Mouse (Mus musculus) embryonic facial prominence, embryonic 15.5 days (tissue): Measurements from ENCODE around the gene Coro2a. TPM values are rescaled to one million over a fixed set of nuclear protein-coding genes. Genes with fewer than 3 reads are reported as not detected.

Source experiments
- ATAC-seq: fragments of 200-750 bp; cut with Nextera tagmentation; 2 replicates; pipeline ENCODE4 v1.8.0; 2017; ENCODE audit warnings: low read depth, moderate TSS enrichment; ENCODE audit not compliant: insufficient number of reproducible peaks, low FRiP score, low TSS enrichment
- H3K27ac ChIP-seq: fragments of 300-500 bp; sonication (generic); replicated peaks from 2 replicates; pipeline ENCODE4 v1.5.1; 2015; ENCODE audit warnings: mild to moderate bottlenecking, inconsistent platforms
- H3K27me3 ChIP-seq: fragments of 300-500 bp; sonication (generic); 2 replicates; pipeline ENCODE4 v1.6.1; 2015; ENCODE audit warnings: inconsistent platforms
- H3K36me3 ChIP-seq: fragments of 300-500 bp; sonication (generic); 2 replicates; pipeline ENCODE4 v1.6.1; 2015; ENCODE audit warnings: mild to moderate bottlenecking, inconsistent platforms
- H3K4me1 ChIP-seq: fragments of 300-500 bp; sonication (generic); 2 replicates; pipeline ENCODE4 v1.6.1; 2015; ENCODE audit warnings: inconsistent platforms
- H3K4me2 ChIP-seq: fragments of 300-500 bp; sonication (generic); replicated peaks from 2 replicates; pipeline ENCODE4 v1.6.1; 2015; ENCODE audit warnings: mild to moderate bottlenecking, inconsistent platforms
- H3K4me3 ChIP-seq: fragments of 300-500 bp; sonication (generic); replicated peaks from 2 replicates; pipeline ENCODE4 v1.5.1; 2015; ENCODE audit warnings: mild to moderate bottlenecking, inconsistent platforms
- H3K9ac ChIP-seq: fragments of 300-500 bp; sonication (generic); 2 replicates; pipeline ENCODE4 v1.6.1; 2015; ENCODE audit warnings: inconsistent platforms
- H3K9me3 ChIP-seq: fragments of 300-500 bp; sonication (generic); replicated peaks from 2 replicates; pipeline ENCODE4 v1.6.1; 2016; ENCODE audit warnings: inconsistent platforms
- WGBS: fragments of 180-500 bp; shearing (Covaris S2); methylation state at CpG from one replicate; pipeline ENCODE4 v1.1.7; 2015; 5-methylcytosine and 5-hydroxymethylcytosine counted together
- polyA plus RNA-seq: library from polyadenylated mRNA; unstranded; fragments of >200 nt; fragmentation: Nextera tagmentation; extraction: Ambion mirVana; gene quantifications from 2 replicates; pipeline ENCODE4 v1.2.1, GENCODE M21; 2015

Coro2a gene
- polyA plus RNA-seq, 1 experiment from 2014 or later, result 6.8 TPM

- H3K4me2 ChIP-seq, result no peak overlapping the region
- no peaks in the 10 kb centered on the region for H3K27me3 ChIP-seq
- no peaks in the 10 kb centered on the region; the same call in 1 of the 2 replicates for H3K4me1 ChIP-seq
- no peaks in the 10 kb centered on the region for H3K9me3 ChIP-seq
- 81% methylated on average over 8 of the region's 8 CpGs for WGBS
- H3K27ac ChIP-seq, result no peak overlapping the region
- no peak overlapping the region for H3K4me3 ChIP-seq
- no peak for ATAC-seq
- H3K36me3 ChIP-seq, result no peaks in the 10 kb centered on the region
- no peak overlapping the region for H3K9ac ChIP-seq
Observed at GRCm38 (mm10) chr4:46568169-46568568, 33.8 kb downstream of the Coro2a start.

GRCm38 (mm10) chr4:46566931-46567671 lies 34.9 kb downstream of the Coro2a start:
- Histone ChIP-seq H3K36me3 (no peaks in the 10 kb centered on the region), H3K4me1 (no peaks in the 10 kb centered on the region; the same call in 1 of the 2 replicates), H3K9me3 (no peaks in the 10 kb centered on the region), H3K9ac (no peak overlapping the region), H3K4me2 (no peak overlapping the region), H3K27me3 (no peaks in the 10 kb centered on the region), H3K4me3 (no peak overlapping the region), H3K27ac (no peak overlapping the region)
- ATAC-seq, result no peak
- 71% methylated on average over 8 of the region's 8 CpGs for WGBS

- Histone ChIP-seq H3K9ac (no peak overlapping the region), H3K9me3 (no peaks in the 10 kb centered on the region), H3K27me3 (no peaks in the 10 kb centered on the region), H3K27ac (no peak overlapping the region), H3K4me2 (no peak overlapping the region), H3K4me1 (no peaks in the 10 kb centered on the region; the same call in 1 of the 2 replicates), H3K36me3 (no peaks in the 10 kb centered on the region), H3K4me3 (no peak overlapping the region)
- no peak for ATAC-seq
- WGBS, result 72% methylated on average over 4 of the region's 4 CpGs
Observed at GRCm38 (mm10) chr4:46565393-46565955, 36.5 kb downstream of the Coro2a start.

GRCm38 (mm10) chr4:46564247-46564646 lies 37.8 kb downstream of the Coro2a start:
- Histone ChIP-seq H3K27me3 (no peaks in the 10 kb centered on the region), H3K4me3 (no peak overlapping the region), H3K4me2 (no peak overlapping the region), H3K9me3 (no peaks in the 10 kb centered on the region), H3K4me1 (no peaks in the 10 kb centered on the region; the same call in 1 of the 2 replicates), H3K9ac (no peak overlapping the region), H3K36me3 (no peaks in the 10 kb centered on the region), H3K27ac (no peak overlapping the region)
- 84% methylated on average over 4 of the region's 4 CpGs for WGBS
- ATAC-seq, result no peak

GRCm38 (mm10) chr4:46563847-46564246 lies 38.2 kb downstream of the Coro2a start:
- Histone ChIP-seq H3K4me3 (no peak overlapping the region), H3K27ac (no peak overlapping the region), H3K27me3 (no peaks in the 10 kb centered on the region), H3K9me3 (no peaks in the 10 kb centered on the region), H3K4me2 (no peak overlapping the region), H3K4me1 (no peaks in the 10 kb centered on the region; the same call in 1 of the 2 replicates), H3K9ac (no peak overlapping the region), H3K36me3 (no peaks in the 10 kb centered on the region)
- no peak for ATAC-seq
- WGBS, result 56% methylated on average over 10 of the region's 10 CpGs

- 95% methylated on average over 14 of the region's 14 CpGs for WGBS
- no peak for ATAC-seq
- Histone ChIP-seq H3K4me2 (no peak overlapping the region), H3K9ac (no peak overlapping the region), H3K36me3 (no peaks in the 10 kb centered on the region), H3K27me3 (no peaks in the 10 kb centered on the region), H3K27ac (no peak overlapping the region), H3K9me3 (no peaks in the 10 kb centered on the region), H3K4me3 (no peak overlapping the region), H3K4me1 (no peaks in the 10 kb centered on the region; the same call in 1 of the 2 replicates)
Observed at GRCm38 (mm10) chr4:46562841-46563240, 39.2 kb downstream of the Coro2a start.

- WGBS, result 73% methylated on average over 5 of the region's 5 CpGs
- ATAC-seq, result no peak
- H3K4me1 ChIP-seq, result no peaks in the 10 kb centered on the region; the same call in 1 of the 2 replicates
- no peak overlapping the region for H3K9ac ChIP-seq
- H3K36me3 ChIP-seq, result no peaks in the 10 kb centered on the region
- H3K4me3 ChIP-seq, result no peak overlapping the region
- no peaks in the 10 kb centered on the region for H3K27me3 ChIP-seq
- H3K27ac ChIP-seq, result no peak overlapping the region
- H3K9me3 ChIP-seq, result no peaks in the 10 kb centered on the region
- no peak overlapping the region for H3K4me2 ChIP-seq
Observed at GRCm38 (mm10) chr4:46562037-46562436, 40.0 kb downstream of the Coro2a start.

GRCm38 (mm10) chr4:46560069-46560705 lies 41.8 kb downstream of the Coro2a start:
- H3K9me3 ChIP-seq, result no peaks in the 10 kb centered on the region

GRCm38 (mm10) chr4:46558672-46559667 lies 43.0 kb downstream of the Coro2a start:
- no peak for ATAC-seq
- no peaks in the 10 kb centered on the region for H3K27me3 ChIP-seq
- no peaks in the 10 kb centered on the region for H3K36me3 ChIP-seq
- no peak overlapping the region for H3K4me2 ChIP-seq
- H3K9me3 ChIP-seq, result no peaks in the 10 kb centered on the region
- no peak overlapping the region for H3K9ac ChIP-seq
- 75% methylated on average over 22 of the region's 22 CpGs for WGBS
- H3K27ac ChIP-seq, result no peak overlapping the region
- H3K4me3 ChIP-seq, result no peak overlapping the region
- peaks cover 6% of the 10 kb centered on the region; the same call in 1 of the 2 replicates for H3K4me1 ChIP-seq

More at GRCm38 (mm10) chr4:46560069-46560705, 41.8 kb downstream of the Coro2a start:
- Histone ChIP-seq H3K36me3 (no peaks in the 10 kb centered on the region), H3K27ac (no peak overlapping the region), H3K9ac (no peak overlapping the region), H3K4me1 (no peaks in the 10 kb centered on the region), H3K27me3 (no peaks in the 10 kb centered on the region), H3K4me3 (no peak overlapping the region), H3K4me2 (no peak overlapping the region)
- ATAC-seq, result no peak
- WGBS, result 80% methylated on average over 14 of the region's 14 CpGs

GRCm38 (mm10) chr4:46556933-46557332 lies 45.1 kb downstream of the Coro2a start:
- Histone ChIP-seq H3K9me3 (no peaks in the 10 kb centered on the region), H3K27me3 (no peaks in the 10 kb centered on the region), H3K9ac (no peak overlapping the region), H3K36me3 (no peaks in the 10 kb centered on the region), H3K27ac (no peak overlapping the region), H3K4me2 (no peak overlapping the region), H3K4me3 (no peak overlapping the region), H3K4me1 (peaks cover 11% of the 10 kb centered on the region; the same call in 1 of the 2 replicates)
- 76% methylated on average over 3 of the region's 3 CpGs for WGBS
- no peak for ATAC-seq
